Mouse (Mus musculus) kidney, postnatal 14 days (tissue): ENCODE measurements at regions not wholly inside any gene's neighbourhood (a gene's known extent, or its start where the extent isn't known, plus 50 kb on each side); places are given as distances from the start of the nearest gene placed in this dataset.

Source experiments
- DNase-seq: peaks from one replicate; pipeline ENCODE4 v3.0.0; 2022; ENCODE audit warnings: mixed read lengths

GRCm38 (mm10) chr8:87199461-87200131 is 272.8 kb downstream of the Cbln1 start:
- no peak for DNase-seq

- peak; percentile 2 for DNase-seq
These were observed 274.4 kb downstream of the Cbln1 start for GRCm38 (mm10) chr8:87197867-87198536.

GRCm38 (mm10) chr8:87197000-87197399 is 275.4 kb downstream of the Cbln1 start:
- no peak for DNase-seq

- DNase-seq, result peak; percentile 3
These were observed 276.4 kb downstream of the Cbln1 start for GRCm38 (mm10) chr8:87196050-87196449.

GRCm38 (mm10) chr8:87189791-87190385 is 282.5 kb downstream of the Cbln1 start:
- DNase-seq, result no peak

- no peak for DNase-seq
These were observed 289.5 kb downstream of the Cbln1 start for GRCm38 (mm10) chr8:87182888-87183287.

- DNase-seq, result no peak
These were observed 293.5 kb upstream of the N4bp1 start for GRCm38 (mm10) chr8:87178561-87178960.

- no peak for DNase-seq
These were observed 292.6 kb upstream of the N4bp1 start for GRCm38 (mm10) chr8:87177620-87178019.

GRCm38 (mm10) chr8:87175097-87175496 is 290.0 kb upstream of the N4bp1 start:
- DNase-seq, result peak; percentile 10

GRCm38 (mm10) chr8:87173720-87174119 is 288.7 kb upstream of the N4bp1 start:
- no peak for DNase-seq

- no peak for DNase-seq
These were observed 281.7 kb upstream of the N4bp1 start for GRCm38 (mm10) chr8:87166771-87167170.

GRCm38 (mm10) chr8:87160416-87160815 is 275.4 kb upstream of the N4bp1 start:
- no peak for DNase-seq

- DNase-seq, result no peak
These were observed 273.3 kb upstream of the N4bp1 start for GRCm38 (mm10) chr8:87158322-87158721.

GRCm38 (mm10) chr8:87155819-87156425 is 270.9 kb upstream of the N4bp1 start:
- DNase-seq, result no peak

GRCm38 (mm10) chr8:87152068-87152915 is 267.2 kb upstream of the N4bp1 start:
- no peak for DNase-seq

GRCm38 (mm10) chr8:87148853-87149252 is 263.8 kb upstream of the N4bp1 start:
- DNase-seq, result no peak

- no peak for DNase-seq
These were observed 262.6 kb upstream of the N4bp1 start for GRCm38 (mm10) chr8:87147704-87148103.

GRCm38 (mm10) chr8:87137412-87137811 is 252.4 kb upstream of the N4bp1 start:
- DNase-seq, result no peak

- no peak for DNase-seq
These were observed 246.7 kb upstream of the N4bp1 start for GRCm38 (mm10) chr8:87131716-87132115.

- peak; percentile 56 for DNase-seq
These were observed 245.6 kb upstream of the N4bp1 start for GRCm38 (mm10) chr8:87130691-87131090.

GRCm38 (mm10) chr8:87128593-87128992 is 243.5 kb upstream of the N4bp1 start:
- no peak for DNase-seq

GRCm38 (mm10) chr8:87116190-87116765 is 231.2 kb upstream of the N4bp1 start:
- DNase-seq, result peak; percentile 4
